Mouse (Mus musculus): ENCODE results near the gene Mob2.

- TF ChIP-seq CTCF (IDR thresholded peaks at IDR 0.05; ENCODE audit: control insufficient read depth, insufficient read depth, low read length), result no peak
- no peak for TF ChIP-seq POLR2A (IDR thresholded peaks at IDR 0.05; ENCODE audit: borderline replicate concordance, control insufficient read depth, low read depth, low read length)
These were observed 25.5 kb upstream of the Mob2 start for GRCm38 (mm10) chr7:142086159-142086905.

Measured in bone marrow, adult 2 months (tissue).